In genomic region chr1:107677404-107677803, GRCm38 (mm10) we compare ENCODE assay signal across 27 mouse cellular contexts.
"Had no signal": no experiment of that assay in that cellular context is flagged by ENCODE, and none has a peak within 500 bp of the region (broad histone marks: within the 10 kb centered on the region; RNA-seq: fewer than 3 reads in every experiment).

No protein-coding gene starts in this region.

- H3K4me2 ChIP-seq: embryonic facial prominence, embryonic 12.5 days; embryonic facial prominence, embryonic 13.5 days; embryonic facial prominence, embryonic 15.5 days; forebrain, embryonic 15.5 days; heart, embryonic 11.5 days; heart, embryonic 12.5 days; heart, embryonic 13.5 days had no signal

- H3K9me3 ChIP-seq: embryonic facial prominence, embryonic 10.5 days; embryonic facial prominence, embryonic 12.5 days; embryonic facial prominence, embryonic 13.5 days; embryonic facial prominence, embryonic 15.5 days; forebrain, embryonic 10.5 days; forebrain, embryonic 15.5 days; heart, embryonic 10.5 days; heart, embryonic 12.5 days; heart, embryonic 13.5 days had no signal

- H3K4me3 ChIP-seq: embryonic facial prominence, embryonic 10.5 days; embryonic facial prominence, embryonic 12.5 days; embryonic facial prominence, embryonic 13.5 days; embryonic facial prominence, embryonic 15.5 days; erythroblast, embryonic 14.5 days; forebrain, embryonic 10.5 days; forebrain, embryonic 15.5 days; gastrocnemius, adult 2 months; heart, adult 2 months; heart, embryonic 10.5 days; heart, embryonic 12.5 days; heart, embryonic 13.5 days had no signal

- H3K4me1 ChIP-seq: embryonic facial prominence, embryonic 10.5 days; embryonic facial prominence, embryonic 12.5 days; embryonic facial prominence, embryonic 13.5 days; embryonic facial prominence, embryonic 15.5 days; forebrain, embryonic 10.5 days; forebrain, embryonic 15.5 days; heart, embryonic 10.5 days; heart, embryonic 12.5 days; heart, embryonic 13.5 days had no signal

- H3K27ac ChIP-seq: embryonic facial prominence, embryonic 10.5 days; embryonic facial prominence, embryonic 12.5 days; embryonic facial prominence, embryonic 13.5 days; embryonic facial prominence, embryonic 15.5 days; forebrain, embryonic 10.5 days; forebrain, embryonic 15.5 days; gastrocnemius, adult 2 months; heart, adult 2 months; heart, embryonic 10.5 days; heart, embryonic 13.5 days had no signal

- H3K36me3 ChIP-seq: embryonic facial prominence, embryonic 10.5 days; embryonic facial prominence, embryonic 12.5 days; embryonic facial prominence, embryonic 13.5 days; embryonic facial prominence, embryonic 15.5 days; forebrain, embryonic 10.5 days; forebrain, embryonic 15.5 days; heart, embryonic 10.5 days; heart, embryonic 12.5 days; heart, embryonic 13.5 days had no signal

- H3K9ac ChIP-seq: embryonic facial prominence, embryonic 12.5 days; embryonic facial prominence, embryonic 13.5 days; embryonic facial prominence, embryonic 15.5 days; forebrain, embryonic 15.5 days; heart, embryonic 12.5 days; heart, embryonic 13.5 days had no signal

- DNase-seq: cerebellum, adult 8-10 months; cerebellum, adult 9-10 months; cerebellum, adult 9-11 months; cerebellum, postnatal 10 days; cerebellum, postnatal 14 days; cerebellum, postnatal 25 days; cerebellum, postnatal 36 days; embryo, embryonic 11 days; gastrocnemius, adult 2 months; gastrocnemius, postnatal 10 days; gastrocnemius, postnatal 14 days; gastrocnemius, postnatal 25 days; gastrocnemius, postnatal 36 days; heart, adult 11 months; heart, adult 18-20 months; heart, adult 2 months had no signal

- ATAC-seq: forebrain, embryonic 15.5 days had no signal

- H3K27me3 ChIP-seq: embryonic facial prominence, embryonic 12.5 days; embryonic facial prominence, embryonic 13.5 days; embryonic facial prominence, embryonic 15.5 days; forebrain, embryonic 15.5 days; heart, embryonic 12.5 days; heart, embryonic 13.5 days had no signal
